Mouse (Mus musculus): Measurements from ENCODE around the gene Muc3. TPM values are rescaled to one million over a fixed set of nuclear protein-coding genes. Genes with fewer than 3 reads are reported as not detected.
"Not testable (repeated sequence)": the region's sequence is repeated elsewhere in the genome, so short reads cannot be mapped to it uniquely, and the experiment has no call there.

Muc3 gene
- not detected for total RNA-seq (2021)
- long read RNA-seq, experiment 1 = 0 reads
- long read RNA-seq, experiment 2 = 0 reads

GRCm38 (mm10) chr5:137149272-137149882, at the start of gene Muc3:
TSS of gene Muc3 (minus strand) at chr5:137149322.
- DNase-seq; intact Hi-C loops (cut with DNase I); H3K27ac ChIP-seq; H3K4me3 ChIP-seq: not testable (repeated sequence)

GRCm38 (mm10) chr5:137194488-137195120, 45.5 kb upstream of the Muc3 start:
- H3K4me3 ChIP-seq = no peak overlapping the region
- intact Hi-C loops (cut with DNase I) = no loop called here
- DNase-seq = no peak
- no peak for TF ChIP-seq CTCF (IDR thresholded peaks at IDR 0.05)
- no peak overlapping the region for H3K27ac ChIP-seq

GRCm38 (mm10) chr5:137193279-137193952, 44.3 kb upstream of the Muc3 start:
- intact Hi-C loops (cut with DNase I) = no loop called here
- DNase-seq = no peak
- no peak for TF ChIP-seq CTCF (IDR thresholded peaks at IDR 0.05)
- H3K27ac ChIP-seq = no peak overlapping the region
- H3K4me3 ChIP-seq = no peak overlapping the region

- Histone ChIP-seq H3K4me3 (peak overlapping the region; percentile 70), H3K27ac (no peak overlapping the region)
- no peak for TF ChIP-seq CTCF (IDR thresholded peaks at IDR 0.05)
- intact Hi-C loops (cut with DNase I) = no loop called here
- DNase-seq = no peak
These were observed 40.2 kb upstream of the Muc3 start for GRCm38 (mm10) chr5:137189326-137189725.

GRCm38 (mm10) chr5:137185362-137185761, 36.2 kb upstream of the Muc3 start:
- no peak overlapping the region for H3K27ac ChIP-seq
- no peak for TF ChIP-seq CTCF (IDR thresholded peaks at IDR 0.05)
- intact Hi-C loops (cut with DNase I) = no loop called here
- DNase-seq = no peak
- no peak overlapping the region for H3K4me3 ChIP-seq

GRCm38 (mm10) chr5:137179646-137180374, 30.7 kb upstream of the Muc3 start:
- no peak overlapping the region for H3K27ac ChIP-seq
- TF ChIP-seq CTCF (IDR thresholded peaks at IDR 0.05) = no peak
- no peak overlapping the region for H3K4me3 ChIP-seq
- intact Hi-C loops (cut with DNase I) = no loop called here
- DNase-seq = no peak

- no peak for DNase-seq
- Histone ChIP-seq H3K4me3 (no peak overlapping the region), H3K27ac (no peak overlapping the region)
- TF ChIP-seq CTCF (IDR thresholded peaks at IDR 0.05) = no peak
- intact Hi-C loops (cut with DNase I) = no loop called here
These were observed 24.8 kb upstream of the Muc3 start for GRCm38 (mm10) chr5:137173967-137174366.

GRCm38 (mm10) chr5:137172591-137172990, 23.5 kb upstream of the Muc3 start:
- intact Hi-C loops (cut with DNase I) = no loop called here
- H3K4me3 ChIP-seq = no peak overlapping the region
- DNase-seq = no peak
- TF ChIP-seq CTCF (IDR thresholded peaks at IDR 0.05) = no peak
- no peak overlapping the region for H3K27ac ChIP-seq

- intact Hi-C loops (cut with DNase I) = no loop called here
- no peak for TF ChIP-seq CTCF (IDR thresholded peaks at IDR 0.05)
- Histone ChIP-seq H3K27ac (no peak overlapping the region), H3K4me3 (no peak overlapping the region)
- no peak for DNase-seq
These were observed 22.4 kb upstream of the Muc3 start for GRCm38 (mm10) chr5:137171478-137171877.

GRCm38 (mm10) chr5:137170836-137171380, 21.8 kb upstream of the Muc3 start:
- Histone ChIP-seq H3K27ac (no peak overlapping the region), H3K4me3 (no peak overlapping the region)
- intact Hi-C loops (cut with DNase I) = no loop called here
- TF ChIP-seq CTCF (IDR thresholded peaks at IDR 0.05) = no peak
- no peak for DNase-seq

GRCm38 (mm10) chr5:137167539-137167938, 18.4 kb upstream of the Muc3 start:
- intact Hi-C loops (cut with DNase I) = no loop called here
- no peak for DNase-seq
- H3K4me3 ChIP-seq = no peak overlapping the region
- H3K27ac ChIP-seq = no peak overlapping the region
- no peak for TF ChIP-seq CTCF (IDR thresholded peaks at IDR 0.05)

- Histone ChIP-seq H3K4me3 (no peak overlapping the region), H3K27ac (no peak overlapping the region)
- no peak for DNase-seq
- intact Hi-C loops (cut with DNase I) = no loop called here
- no peak for TF ChIP-seq CTCF (IDR thresholded peaks at IDR 0.05)
These were observed 16.9 kb upstream of the Muc3 start for GRCm38 (mm10) chr5:137166012-137166411.

GRCm38 (mm10) chr5:137161853-137162252, 12.7 kb upstream of the Muc3 start:
- TF ChIP-seq CTCF (IDR thresholded peaks at IDR 0.05) = no peak
- intact Hi-C loops (cut with DNase I) = no loop called here
- Histone ChIP-seq H3K27ac (no peak overlapping the region), H3K4me3 (no peak overlapping the region)
- no peak for DNase-seq

Measured in gastrocnemius, adult 2 months (tissue).